Mouse (Mus musculus): Measurements from ENCODE around the gene Hsd17b7.

- TF ChIP-seq CTCF (IDR thresholded peaks at IDR 0.05; ENCODE audit: low read depth), result no peak
- no peak for TF ChIP-seq EP300 (IDR thresholded peaks at IDR 0.05; ENCODE audit: low read depth)
These were observed 36.3 kb upstream of the Hsd17b7 start for GRCm38 (mm10) chr1:170005297-170005696.

Measured in heart, postnatal 0 days (tissue).